Mouse (Mus musculus) limb, embryonic 15.5 days (tissue): ENCODE measurements at regions not wholly inside any gene's neighbourhood (a gene's known extent, or its start where the extent isn't known, plus 50 kb on each side); places are given as distances from the start of the nearest gene placed in this dataset.

Experiments used
- ATAC-seq: fragments of 200-750 bp; cut with Nextera tagmentation; 2 replicates; pipeline ENCODE4 v1.8.0; 2017; ENCODE audit warnings: low read depth, moderate TSS enrichment; ENCODE audit not compliant: insufficient number of reproducible peaks, low FRiP score, low TSS enrichment
- H3K27ac ChIP-seq: fragments of 300-500 bp; sonication (generic); 2 replicates; pipeline ENCODE4 v1.5.1; 2015; ENCODE audit warnings: moderate library complexity, mild to moderate bottlenecking, inconsistent platforms
- H3K27me3 ChIP-seq: fragments of 300-500 bp; sonication (generic); 2 replicates; pipeline ENCODE4 v1.6.1; 2015; ENCODE audit warnings: inconsistent platforms
- H3K36me3 ChIP-seq: fragments of 300-500 bp; sonication (generic); 2 replicates; pipeline ENCODE4 v1.6.1; 2015; ENCODE audit warnings: inconsistent platforms
- H3K4me1 ChIP-seq: fragments of 300-500 bp; sonication (generic); 2 replicates; pipeline ENCODE4 v1.6.1; 2015; ENCODE audit warnings: inconsistent platforms
- H3K4me2 ChIP-seq: fragments of 300-500 bp; sonication (generic); 2 replicates; pipeline ENCODE4 v1.6.1; 2015; ENCODE audit warnings: mild to moderate bottlenecking, inconsistent platforms
- H3K4me3 ChIP-seq: fragments of 300-500 bp; sonication (generic); 2 replicates; pipeline ENCODE4 v1.5.1; 2015; ENCODE audit warnings: mild to moderate bottlenecking, inconsistent platforms
- H3K9ac ChIP-seq: fragments of 300-500 bp; sonication (generic); 2 replicates; pipeline ENCODE4 v1.6.1; 2015; ENCODE audit warnings: inconsistent platforms
- H3K9me3 ChIP-seq: fragments of 300-500 bp; sonication (generic); 2 replicates; pipeline ENCODE4 v1.6.1; 2016; ENCODE audit warnings: inconsistent platforms
- whole genome bisulfite sequencing: fragments of 180-500 bp; shearing (Covaris S2); methylation state at CpG from one replicate; pipeline ENCODE4 v1.1.7; 2015; 5-methylcytosine and 5-hydroxymethylcytosine counted together

DNA sequence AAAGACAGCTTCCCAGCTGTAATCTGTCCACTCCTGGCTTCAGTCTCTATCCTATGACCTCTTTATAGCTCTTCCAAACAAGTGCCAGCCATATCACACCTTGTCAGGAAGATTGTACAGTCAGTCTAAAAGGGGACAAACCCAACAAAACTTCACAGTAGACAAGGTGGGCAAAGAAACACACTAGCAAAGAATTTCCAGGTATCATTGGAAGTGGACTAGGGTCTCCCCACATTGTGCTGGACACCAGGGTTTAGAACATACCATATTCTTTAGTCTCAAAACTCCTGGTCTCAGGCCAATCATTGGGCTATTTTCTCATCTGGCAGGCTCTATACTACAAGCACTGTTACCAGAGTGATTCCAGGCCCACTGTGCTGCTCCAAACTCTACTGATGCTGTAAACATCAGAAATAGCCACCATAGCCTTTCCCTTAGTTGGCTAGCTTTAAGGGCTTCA, 341.3 kb downstream of the 1700129C05Rik start:
- ATAC-seq, result no peak
- H3K4me1 ChIP-seq, result no peaks in the 10 kb centered on the region
- no peaks in the 10 kb centered on the region for H3K36me3 ChIP-seq
- no peak overlapping the region for H3K9ac ChIP-seq
- H3K27ac ChIP-seq, result no peak overlapping the region
- H3K4me2 ChIP-seq, result no peak overlapping the region
- H3K4me3 ChIP-seq, result no peak overlapping the region
- no peaks in the 10 kb centered on the region for H3K9me3 ChIP-seq
- H3K27me3 ChIP-seq, result no peaks in the 10 kb centered on the region

DNA sequence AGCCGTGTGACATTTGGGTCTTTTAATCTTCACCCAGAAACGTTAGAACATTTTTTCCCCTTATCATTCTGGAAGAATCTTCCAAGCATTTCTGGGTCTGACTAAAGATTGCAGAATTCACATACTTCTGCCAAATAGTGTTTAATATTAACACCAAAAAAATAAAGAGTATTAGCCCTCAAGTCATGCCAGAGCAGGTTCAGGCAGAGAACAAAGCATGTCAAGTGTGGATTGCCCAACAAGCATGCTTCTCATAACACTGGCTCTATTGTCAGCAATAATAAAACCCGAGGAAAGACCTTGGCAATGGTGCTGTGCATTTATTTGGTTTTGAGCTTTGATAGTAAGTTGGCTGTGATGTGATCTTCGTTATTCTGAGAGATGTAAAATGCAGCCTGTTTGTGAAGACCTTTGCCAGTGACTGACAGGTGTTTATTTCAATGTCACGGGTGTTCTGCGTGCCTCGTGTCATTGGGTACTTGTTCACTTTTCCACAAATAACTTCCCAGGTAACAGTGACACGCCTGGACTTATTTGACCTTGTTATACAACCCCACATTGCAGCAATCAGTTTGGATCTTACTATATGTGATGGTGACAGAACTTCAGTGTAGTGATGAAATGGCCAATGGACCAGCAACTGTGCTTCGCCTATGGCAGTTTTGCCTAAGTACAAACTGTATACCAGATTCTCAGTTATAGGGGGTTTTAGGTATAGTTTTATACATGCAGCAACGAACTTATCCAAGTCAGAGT, 354.3 kb downstream of the 1700129C05Rik start:
- Histone ChIP-seq H3K27me3 (no peaks in the 10 kb centered on the region), H3K9me3 (no peaks in the 10 kb centered on the region), H3K4me1 (peaks cover 4% of the 10 kb centered on the region; the same call in 1 of the 2 replicates), H3K36me3 (no peaks in the 10 kb centered on the region), H3K4me2 (no peak overlapping the region), H3K27ac (no peak overlapping the region), H3K9ac (no peak overlapping the region), H3K4me3 (no peak overlapping the region)
- ATAC-seq, result no peak
- WGBS, result 71% methylated on average over 10 of the region's 10 CpGs

DNA sequence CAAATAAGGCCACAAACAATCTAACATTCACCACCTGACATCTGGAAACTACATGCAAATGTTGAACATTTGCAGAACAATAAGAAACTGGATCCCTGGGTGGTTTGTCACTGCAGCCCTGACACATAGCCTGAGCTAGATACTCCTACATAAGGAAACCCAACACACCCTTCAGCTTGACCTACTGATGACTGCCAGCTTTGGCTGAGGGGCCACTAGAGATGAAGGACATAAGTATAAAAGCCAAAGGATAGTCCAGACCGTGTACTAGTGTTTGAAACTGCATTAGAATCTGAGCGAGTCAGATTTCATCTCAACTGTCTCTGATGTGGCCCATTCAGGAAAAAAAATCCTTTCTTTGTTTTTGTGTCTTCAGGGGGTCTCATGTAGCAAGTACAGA, 355.1 kb downstream of the 1700129C05Rik start:
- H3K36me3 ChIP-seq, result no peaks in the 10 kb centered on the region
- H3K4me2 ChIP-seq, result no peak overlapping the region
- no peaks in the 10 kb centered on the region for H3K9me3 ChIP-seq
- H3K27ac ChIP-seq, result no peak overlapping the region
- no peak overlapping the region for H3K9ac ChIP-seq
- peaks cover 4% of the 10 kb centered on the region; the same call in 1 of the 2 replicates for H3K4me1 ChIP-seq
- no peak overlapping the region for H3K4me3 ChIP-seq
- no peaks in the 10 kb centered on the region for H3K27me3 ChIP-seq
- 79% methylated on average over 2 of the region's 2 CpGs for WGBS
- no peak for ATAC-seq

DNA sequence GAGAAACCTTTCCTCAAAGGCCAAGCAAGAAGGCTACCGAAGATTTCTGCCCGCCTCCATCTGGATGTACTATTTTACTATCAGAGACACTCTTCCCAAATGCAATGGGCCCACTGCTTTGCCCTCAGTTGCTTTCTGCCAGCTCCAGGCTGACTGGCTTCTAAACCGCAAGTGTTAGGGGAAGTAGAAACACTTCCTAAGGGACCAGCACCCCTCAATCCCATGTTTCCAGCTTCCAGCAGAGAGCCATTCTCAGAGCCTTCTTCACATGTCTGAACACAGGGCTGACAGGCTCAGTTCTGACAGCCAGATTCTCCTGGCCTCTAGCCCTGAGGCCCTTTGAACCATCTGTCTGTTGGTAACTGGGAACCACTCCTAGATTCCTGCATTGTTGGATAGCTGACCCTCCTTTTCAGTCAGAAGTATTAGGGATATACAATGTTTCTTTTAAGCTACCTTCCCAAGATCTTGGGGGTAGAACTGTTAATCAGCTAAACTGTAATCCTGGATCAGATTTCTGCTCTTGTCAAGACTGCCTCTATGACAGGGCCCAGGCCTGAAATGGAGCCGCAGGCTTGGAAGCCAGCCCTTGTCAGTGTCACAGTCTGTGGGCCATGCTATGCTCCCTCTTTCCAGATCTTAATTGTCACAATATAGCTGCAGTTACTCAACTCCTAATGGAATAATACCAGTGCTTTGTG, 355.8 kb downstream of the 1700129C05Rik start:
- Histone ChIP-seq H3K27me3 (no peaks in the 10 kb centered on the region), H3K4me3 (no peak overlapping the region), H3K4me1 (peaks cover 4% of the 10 kb centered on the region; the same call in 1 of the 2 replicates), H3K27ac (no peak overlapping the region), H3K9me3 (no peaks in the 10 kb centered on the region), H3K36me3 (no peaks in the 10 kb centered on the region), H3K4me2 (no peak overlapping the region), H3K9ac (no peak overlapping the region)
- ATAC-seq, result no peak
- 80% methylated on average over 4 of the region's 4 CpGs for WGBS

DNA sequence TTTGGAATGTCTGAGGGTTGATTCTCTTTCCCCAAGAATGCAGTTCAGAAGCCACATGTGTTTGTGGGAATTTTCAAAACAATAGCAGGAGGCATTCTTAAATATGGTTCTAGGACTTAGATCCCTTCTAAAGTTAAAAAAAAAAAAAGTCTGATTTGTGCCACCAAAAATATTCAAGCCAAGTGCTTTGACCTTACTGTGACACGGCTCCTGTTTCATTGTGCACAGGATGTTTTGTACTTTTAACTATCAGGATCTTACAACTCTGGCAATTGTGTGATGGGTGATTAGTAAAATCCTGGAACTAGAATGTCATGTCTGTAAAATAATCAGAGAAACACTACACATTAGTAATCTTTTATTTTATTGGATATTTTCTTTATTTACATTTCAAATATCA, 359.5 kb downstream of the 1700129C05Rik start:
- H3K4me1 ChIP-seq, result peaks cover 4% of the 10 kb centered on the region; the same call in 1 of the 2 replicates
- no peak for ATAC-seq
- H3K36me3 ChIP-seq, result no peaks in the 10 kb centered on the region
- no peak overlapping the region for H3K27ac ChIP-seq
- H3K9ac ChIP-seq, result no peak overlapping the region
- H3K4me2 ChIP-seq, result no peak overlapping the region
- H3K4me3 ChIP-seq, result no peak overlapping the region
- H3K9me3 ChIP-seq, result no peaks in the 10 kb centered on the region
- H3K27me3 ChIP-seq, result no peaks in the 10 kb centered on the region
- WGBS, result 67% methylated on average over 1 of the region's 1 CpGs

DNA sequence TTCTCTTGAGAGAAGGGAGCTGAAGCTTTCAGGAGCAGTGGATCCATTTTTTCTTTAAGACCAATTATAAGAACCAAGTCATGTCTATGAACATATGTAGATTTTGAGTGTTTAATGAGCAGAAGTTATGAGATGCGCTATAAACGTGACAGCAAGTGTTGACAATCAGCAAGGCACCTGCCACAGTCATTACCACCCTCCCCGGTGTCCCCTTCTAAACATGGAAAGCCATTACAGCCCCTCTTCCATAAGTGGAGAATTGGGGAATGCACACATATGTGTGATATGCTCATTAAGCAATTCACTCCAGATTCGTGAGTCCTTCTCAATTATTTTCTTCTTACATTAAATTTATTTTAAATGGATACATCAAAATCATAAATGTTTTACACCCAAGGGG, 362.4 kb downstream of the 1700129C05Rik start:
- Histone ChIP-seq H3K27me3 (no peaks in the 10 kb centered on the region), H3K4me2 (no peak overlapping the region), H3K4me3 (no peak overlapping the region), H3K4me1 (no peaks in the 10 kb centered on the region), H3K36me3 (no peaks in the 10 kb centered on the region), H3K9me3 (no peaks in the 10 kb centered on the region), H3K9ac (no peak overlapping the region), H3K27ac (no peak overlapping the region)
- WGBS, result 77% methylated on average over 4 of the region's 4 CpGs
- no peak for ATAC-seq

DNA sequence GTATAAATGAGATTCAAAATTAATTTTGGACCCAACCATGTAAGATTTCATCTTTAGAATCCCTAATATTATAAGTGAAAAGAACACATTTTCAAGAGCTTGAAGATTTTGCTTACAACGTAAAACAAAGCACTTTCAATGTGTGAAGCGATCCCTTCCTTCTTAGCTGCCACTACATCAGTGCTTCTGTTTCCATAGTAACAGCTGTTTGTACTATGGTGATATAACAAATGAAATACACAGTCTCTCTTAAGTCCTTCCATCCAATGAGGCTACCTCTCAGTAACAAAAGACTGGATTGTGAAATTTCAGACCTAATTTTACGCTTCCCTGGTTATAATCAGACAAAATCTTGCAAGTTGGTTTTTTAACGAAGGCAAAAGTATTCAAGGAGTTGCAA, 364.0 kb downstream of the 1700129C05Rik start:
- Histone ChIP-seq H3K36me3 (no peaks in the 10 kb centered on the region), H3K27ac (no peak overlapping the region), H3K9me3 (no peaks in the 10 kb centered on the region), H3K9ac (no peak overlapping the region), H3K27me3 (no peaks in the 10 kb centered on the region), H3K4me1 (no peaks in the 10 kb centered on the region), H3K4me3 (no peak overlapping the region), H3K4me2 (no peak overlapping the region)
- 72% methylated on average over 4 of the region's 4 CpGs for WGBS
- no peak for ATAC-seq

DNA sequence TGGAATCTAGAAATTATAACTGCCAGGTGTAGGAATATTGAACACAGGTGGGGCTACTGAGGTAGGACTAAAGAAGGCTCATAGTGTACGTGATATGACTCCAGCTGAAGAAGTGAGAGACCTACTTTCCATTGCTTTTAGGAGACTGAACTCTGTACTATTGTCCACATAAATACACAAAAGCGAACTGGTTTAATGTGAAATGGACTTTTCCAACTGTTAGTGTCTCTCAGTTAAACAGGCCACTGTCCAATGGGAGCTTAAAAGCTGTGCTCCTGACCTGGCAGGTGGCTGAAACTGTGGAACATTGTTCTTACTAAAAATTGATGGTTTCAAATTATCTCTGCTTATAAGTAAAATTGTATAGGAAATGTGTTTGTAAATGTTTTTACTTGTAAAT, 381.4 kb downstream of the 1700129C05Rik start:
- H3K4me3 ChIP-seq, result no peak overlapping the region
- H3K9ac ChIP-seq, result no peak overlapping the region
- no peaks in the 10 kb centered on the region for H3K36me3 ChIP-seq
- no peaks in the 10 kb centered on the region for H3K27me3 ChIP-seq
- no peaks in the 10 kb centered on the region for H3K4me1 ChIP-seq
- H3K27ac ChIP-seq, result no peak overlapping the region
- H3K9me3 ChIP-seq, result no peaks in the 10 kb centered on the region
- H3K4me2 ChIP-seq, result no peak overlapping the region
- WGBS, result 67% methylated on average over 2 of the region's 2 CpGs
- no peak for ATAC-seq

DNA sequence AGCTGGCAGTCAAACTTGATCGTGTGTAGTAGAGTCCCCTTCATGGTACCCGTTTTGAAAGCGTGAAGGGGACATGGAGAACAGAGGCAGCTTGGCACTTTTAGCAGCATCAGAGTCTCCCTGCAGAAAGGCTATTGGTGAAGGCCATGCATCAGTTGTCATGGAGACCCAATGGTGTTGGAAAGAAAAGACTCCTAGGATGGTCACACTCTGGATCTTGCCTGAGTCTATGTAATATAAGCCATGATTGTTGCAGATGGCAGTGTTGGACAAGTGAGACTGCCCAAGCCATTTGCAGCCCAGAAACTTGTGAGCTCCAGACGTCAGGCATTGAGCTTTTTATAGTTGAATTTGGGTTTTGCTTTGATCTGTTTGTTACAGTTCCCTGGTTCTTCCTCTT, 382.9 kb downstream of the 1700129C05Rik start:
- Histone ChIP-seq H3K36me3 (no peaks in the 10 kb centered on the region), H3K9me3 (no peaks in the 10 kb centered on the region), H3K4me1 (no peaks in the 10 kb centered on the region), H3K27ac (no peak overlapping the region), H3K9ac (no peak overlapping the region), H3K27me3 (no peaks in the 10 kb centered on the region), H3K4me3 (no peak overlapping the region), H3K4me2 (no peak overlapping the region)
- ATAC-seq, result no peak
- 79% methylated on average over 4 of the region's 4 CpGs for WGBS

DNA sequence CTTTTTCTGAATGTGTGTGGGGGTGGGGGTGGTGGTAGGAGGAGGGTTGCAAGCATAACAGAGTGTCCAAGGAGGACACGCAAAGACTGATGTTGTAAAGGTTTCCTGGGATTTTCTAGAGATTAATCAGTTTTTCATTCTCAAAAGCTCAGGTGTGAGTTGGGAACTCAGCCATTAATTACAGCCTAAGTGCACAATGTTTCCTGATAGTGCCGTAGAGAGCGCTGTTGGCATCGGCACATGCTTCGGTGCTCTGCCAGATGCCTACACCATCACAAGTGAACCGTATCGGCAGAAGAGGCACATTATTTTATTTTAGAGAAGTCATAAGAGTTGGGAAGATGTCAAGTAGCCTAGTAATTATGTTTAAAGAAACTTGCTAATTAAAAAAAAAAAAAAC, 388.9 kb downstream of the 1700129C05Rik start:
- WGBS, result 73% methylated on average over 7 of the region's 7 CpGs
- H3K9me3 ChIP-seq, result no peaks in the 10 kb centered on the region

DNA sequence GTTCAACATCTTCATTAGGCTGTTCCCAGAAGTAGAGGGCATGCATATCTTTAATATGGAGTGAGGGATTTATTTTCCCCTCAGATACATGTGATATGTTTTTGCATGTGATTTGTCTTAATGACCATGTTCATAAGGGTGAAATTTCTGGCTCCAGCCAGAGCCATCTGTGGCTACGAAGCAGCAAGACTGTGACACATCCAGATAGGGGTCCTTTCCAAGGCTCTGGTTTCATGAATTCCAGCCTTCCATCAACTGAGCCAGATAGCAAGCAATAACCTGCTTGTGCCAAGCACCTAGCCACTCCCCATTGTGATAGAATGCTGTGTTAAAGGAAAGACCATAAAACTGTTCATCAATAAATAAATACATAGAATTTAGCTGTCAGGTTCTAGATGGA, 389.6 kb downstream of the 1700129C05Rik start:
- Histone ChIP-seq H3K4me3 (no peak overlapping the region), H3K27me3 (no peaks in the 10 kb centered on the region), H3K27ac (no peak overlapping the region), H3K9me3 (no peaks in the 10 kb centered on the region), H3K9ac (no peak overlapping the region), H3K4me2 (no peak overlapping the region), H3K36me3 (no peaks in the 10 kb centered on the region), H3K4me1 (no peaks in the 10 kb centered on the region)
- whole genome bisulfite sequencing, result 65% methylated on average over 1 of the region's 1 CpGs
- ATAC-seq, result no peak

More for the DNA sequence above, 388.9 kb downstream of the 1700129C05Rik start:
- no peaks in the 10 kb centered on the region for H3K27me3 ChIP-seq
- H3K36me3 ChIP-seq, result no peaks in the 10 kb centered on the region
- H3K4me3 ChIP-seq, result no peak overlapping the region
- ATAC-seq, result no peak
- no peaks in the 10 kb centered on the region for H3K4me1 ChIP-seq
- no peak overlapping the region for H3K4me2 ChIP-seq
- H3K9ac ChIP-seq, result no peak overlapping the region
- H3K27ac ChIP-seq, result no peak overlapping the region

DNA sequence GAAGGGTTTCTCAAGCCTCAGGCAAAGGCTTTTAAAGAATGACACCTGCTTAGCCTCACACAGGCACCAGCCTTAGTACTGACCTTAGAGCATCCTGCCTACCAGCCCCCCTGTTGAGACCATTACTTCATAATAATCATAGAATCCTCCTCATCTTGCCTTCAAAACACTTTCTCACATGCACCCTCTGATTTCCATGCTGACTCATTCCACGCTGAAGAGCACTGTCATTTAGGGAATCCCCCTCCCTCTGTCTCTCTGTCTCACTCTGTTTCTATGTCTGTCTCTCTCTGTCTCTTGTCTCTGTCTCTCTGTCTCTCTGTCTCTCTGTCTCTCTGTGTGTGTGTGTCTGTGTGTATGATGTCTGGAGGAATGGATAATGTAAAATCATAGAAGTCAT, 416.3 kb downstream of the 1700129C05Rik start:
- no peak overlapping the region for H3K4me2 ChIP-seq
- no peak for ATAC-seq
- H3K9ac ChIP-seq, result no peak overlapping the region
- no peaks in the 10 kb centered on the region for H3K27me3 ChIP-seq
- H3K4me3 ChIP-seq, result no peak overlapping the region
- 56% methylated on average over 1 of the region's 1 CpGs for WGBS
- no peak overlapping the region for H3K27ac ChIP-seq
- no peaks in the 10 kb centered on the region for H3K4me1 ChIP-seq
- H3K9me3 ChIP-seq, result no peaks in the 10 kb centered on the region
- H3K36me3 ChIP-seq, result no peaks in the 10 kb centered on the region
